Mouse (Mus musculus) right cerebral cortex, postnatal 36 days (tissue): Measurements from ENCODE around the gene Smo.

ENCODE experiments used
- DNase-seq, 2 experiments: peaks; one replicate each; pipeline ENCODE4 v3.0.0; 2022; ENCODE audit warnings: low spot score in 2 of 2, mixed read lengths in 1 of 2

Gene Smo

DNA sequence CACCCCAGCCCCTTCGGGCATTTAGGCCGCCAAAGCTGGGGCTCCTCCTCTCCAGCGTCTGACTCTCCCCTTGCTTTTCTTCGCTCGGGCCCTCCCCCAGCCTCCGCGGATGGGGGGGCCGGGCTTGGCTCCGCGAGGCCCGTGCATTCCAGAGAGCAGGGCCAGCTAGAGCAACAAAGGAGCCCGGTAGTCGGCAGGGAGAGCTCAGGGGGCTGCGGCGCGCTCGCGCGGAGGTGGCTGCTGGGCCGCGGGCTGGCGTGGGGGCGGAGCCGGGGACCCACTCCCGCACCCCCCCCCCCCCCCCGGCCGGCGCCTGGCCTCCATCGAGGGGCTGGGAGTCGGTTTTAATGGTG is at the start of gene Smo:
TSS of gene Smo (plus strand) at position 168 of the 353 bp plus-strand sequence.
- DNase-seq: no peak

DNA sequence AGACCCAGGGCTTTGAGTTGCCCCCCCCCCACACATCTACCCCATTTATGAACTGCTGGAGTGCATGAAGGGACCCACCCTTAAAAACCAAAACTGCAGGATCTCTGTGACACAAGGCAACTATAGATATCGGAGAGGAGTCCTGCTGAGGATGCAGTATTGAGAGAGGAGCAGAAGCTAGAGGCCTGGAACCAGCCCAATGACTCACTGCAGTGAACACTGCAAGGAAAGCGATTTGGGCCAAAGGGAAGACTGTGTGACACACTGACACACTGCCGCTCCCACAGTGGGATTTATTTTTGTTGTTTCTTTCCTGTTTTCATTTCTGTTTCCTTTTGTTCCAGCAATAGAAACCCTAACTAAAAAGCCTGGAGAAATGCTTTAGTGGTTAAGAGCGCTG is 49.4 kb upstream of the Smo start:
- no peak for DNase-seq

DNA sequence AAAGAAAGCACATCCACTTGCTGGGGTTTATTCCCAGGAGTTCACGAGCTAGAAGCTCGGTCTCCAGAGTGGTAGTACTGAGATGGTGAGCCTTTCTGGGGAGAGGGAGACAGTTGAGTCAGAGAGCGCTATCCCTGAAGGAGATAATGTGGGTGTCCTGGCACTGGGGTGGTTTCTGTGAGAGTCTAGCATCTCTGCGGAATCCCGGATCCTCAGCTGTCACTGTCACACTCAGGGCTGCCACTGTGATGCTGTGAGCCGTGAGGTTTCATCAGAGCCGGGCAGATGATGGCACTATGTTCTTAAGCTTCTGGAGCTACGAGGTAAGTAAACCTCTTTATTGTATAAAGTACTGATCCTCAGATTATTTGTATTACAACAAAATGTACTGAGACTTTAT is 45.8 kb upstream of the Smo start:
- DNase-seq: no peak

DNA sequence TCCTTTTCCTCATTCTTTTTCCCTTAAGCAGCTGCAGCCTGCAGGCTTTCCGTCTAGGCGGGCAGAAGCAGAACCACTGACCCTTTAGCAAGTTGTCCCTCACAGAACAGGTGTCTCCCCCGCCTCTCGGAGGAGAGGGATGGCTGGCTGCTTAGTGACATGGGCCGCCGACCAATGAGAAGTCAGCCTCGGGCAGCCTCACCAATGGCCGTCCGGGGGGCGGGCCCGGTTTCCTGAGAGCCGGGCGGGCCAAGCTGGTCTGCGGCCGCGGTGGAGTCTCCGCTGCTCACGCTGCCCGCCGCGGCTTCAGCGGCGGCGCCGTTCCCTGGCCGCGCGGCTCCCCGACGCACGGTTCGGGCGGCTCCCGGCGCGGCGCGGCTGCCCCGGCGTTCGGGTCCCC is 41.4 kb upstream of the Smo start, which contains the start of gene Tspan33:
TSS of gene Tspan33 (plus strand) at position 270 of the 400 bp plus-strand sequence.
- peak; percentile 91 to 94 for DNase-seq

DNA sequence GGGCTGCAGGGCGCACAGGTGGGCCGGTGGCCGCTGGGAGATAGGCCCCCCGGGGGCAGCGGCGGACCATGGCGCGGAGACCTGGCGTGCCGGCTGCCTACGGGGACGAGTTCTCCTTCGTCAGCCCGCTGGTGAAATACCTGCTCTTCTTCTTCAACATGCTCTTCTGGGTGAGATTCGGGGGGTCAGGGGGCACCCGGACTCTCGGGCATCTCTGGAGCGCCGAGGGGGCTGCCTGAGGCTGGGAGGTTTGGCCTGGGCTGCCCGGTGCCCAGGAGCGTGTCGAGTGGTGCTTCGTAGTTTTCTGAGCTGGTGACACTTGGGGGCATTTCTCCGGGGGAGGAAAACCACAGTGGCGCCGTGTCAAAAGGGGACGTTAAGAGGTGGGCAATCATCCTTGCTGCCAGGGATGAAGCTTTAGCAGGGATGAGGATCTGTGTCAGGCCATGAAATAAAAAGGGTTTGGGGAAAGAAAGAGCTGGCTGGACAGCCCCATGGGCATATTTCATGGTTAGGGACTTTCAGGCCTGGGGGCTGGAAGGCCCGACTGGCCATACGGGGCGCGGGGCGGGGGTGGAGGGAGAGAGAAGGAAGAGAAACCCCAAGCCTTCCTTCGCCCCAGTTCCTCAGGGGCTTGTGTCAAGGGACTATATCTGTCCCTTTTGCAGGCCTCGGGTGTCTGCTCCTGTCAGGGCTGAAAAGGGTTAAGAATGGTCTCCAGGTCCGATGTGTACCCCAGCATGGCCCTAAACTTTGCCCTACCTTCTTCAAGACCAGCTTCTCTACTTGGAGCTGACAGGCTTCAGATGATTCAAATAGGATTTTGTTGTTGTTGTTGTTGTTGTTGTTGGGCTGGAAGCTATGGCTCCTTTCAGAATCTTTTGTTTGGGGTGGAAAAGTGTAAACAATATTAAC is 40.7 kb upstream of the Smo start:
- DNase-seq: no peak

DNA sequence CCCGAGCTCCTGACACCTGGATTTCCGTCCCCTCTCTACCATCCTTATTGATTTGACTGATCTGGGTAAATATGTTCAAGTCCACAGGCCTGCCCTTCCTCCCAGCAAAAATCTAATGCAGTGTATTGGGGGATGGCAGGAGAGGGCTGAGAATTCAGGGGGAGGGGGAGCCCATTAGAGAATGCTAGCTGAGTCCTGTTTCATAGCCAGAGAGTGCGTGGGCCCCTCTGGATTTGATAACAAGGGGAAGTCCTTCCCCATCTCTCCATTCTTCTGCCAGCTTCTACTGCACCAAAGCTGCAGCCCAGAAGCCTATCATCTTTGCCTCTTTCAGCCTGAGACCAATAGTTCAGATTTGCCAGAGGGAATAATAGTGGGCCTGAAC is 40.0 kb upstream of the Smo start:
- DNase-seq: no peak

DNA sequence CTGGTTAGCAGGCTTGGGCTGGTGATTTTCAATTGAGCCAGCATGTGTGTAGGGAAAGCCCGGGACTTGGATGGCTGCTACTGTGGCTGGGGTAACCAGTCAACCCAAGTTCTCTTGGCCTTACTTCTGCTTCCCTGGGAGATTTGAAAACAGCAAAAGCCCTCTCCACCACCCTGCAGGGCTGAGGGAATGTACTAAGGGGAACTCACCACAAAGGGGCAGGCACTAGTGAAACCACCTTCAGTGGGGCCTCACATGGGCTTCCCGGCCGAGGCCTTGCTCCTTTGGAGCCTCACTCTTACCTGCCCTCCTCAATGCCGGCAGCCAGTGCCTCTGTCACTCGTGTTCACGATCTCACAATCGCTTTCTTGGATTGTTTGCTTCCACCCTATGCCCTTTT is 39.3 kb upstream of the Smo start:
- DNase-seq: no peak

DNA sequence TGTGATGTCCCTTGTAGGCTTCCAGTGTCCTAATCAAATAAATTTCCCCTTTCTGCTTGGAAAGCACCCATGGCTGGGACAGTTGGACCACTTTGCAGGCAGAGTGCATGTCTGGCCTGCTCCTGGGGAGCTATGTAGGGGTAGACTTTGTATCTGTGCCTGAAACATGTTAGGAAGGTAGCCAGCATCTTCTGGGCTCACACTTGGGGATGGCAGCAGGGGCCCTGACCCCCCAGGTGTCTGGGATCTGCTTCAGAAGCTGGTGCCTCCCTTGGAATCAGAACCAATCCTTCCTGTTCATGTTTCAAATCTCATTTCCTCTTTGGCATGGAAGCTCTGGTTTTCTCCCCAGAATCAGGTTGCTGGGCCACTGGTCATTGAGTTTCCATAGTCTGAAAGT is 38.2 kb upstream of the Smo start:
- no peak for DNase-seq

DNA sequence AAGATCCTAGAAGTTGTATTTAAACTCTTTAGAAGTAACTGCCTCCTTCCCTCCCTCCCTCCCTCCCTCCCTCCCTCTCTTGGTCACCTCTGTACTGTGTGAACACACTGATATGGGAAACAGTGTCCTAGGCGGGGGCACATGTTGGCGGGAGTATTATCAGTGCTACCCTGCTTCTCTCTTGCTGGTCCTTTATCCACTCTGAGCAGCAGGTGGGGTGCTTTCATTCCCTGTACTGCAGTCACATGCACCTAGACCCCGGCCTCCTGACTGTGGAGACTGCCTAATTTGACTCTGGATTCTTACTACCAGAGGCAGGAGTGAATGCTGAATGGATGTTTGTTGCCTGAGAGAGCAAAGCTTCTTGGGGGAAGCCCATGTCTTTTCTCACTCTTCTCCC is 37.8 kb upstream of the Smo start:
- no peak for DNase-seq

DNA sequence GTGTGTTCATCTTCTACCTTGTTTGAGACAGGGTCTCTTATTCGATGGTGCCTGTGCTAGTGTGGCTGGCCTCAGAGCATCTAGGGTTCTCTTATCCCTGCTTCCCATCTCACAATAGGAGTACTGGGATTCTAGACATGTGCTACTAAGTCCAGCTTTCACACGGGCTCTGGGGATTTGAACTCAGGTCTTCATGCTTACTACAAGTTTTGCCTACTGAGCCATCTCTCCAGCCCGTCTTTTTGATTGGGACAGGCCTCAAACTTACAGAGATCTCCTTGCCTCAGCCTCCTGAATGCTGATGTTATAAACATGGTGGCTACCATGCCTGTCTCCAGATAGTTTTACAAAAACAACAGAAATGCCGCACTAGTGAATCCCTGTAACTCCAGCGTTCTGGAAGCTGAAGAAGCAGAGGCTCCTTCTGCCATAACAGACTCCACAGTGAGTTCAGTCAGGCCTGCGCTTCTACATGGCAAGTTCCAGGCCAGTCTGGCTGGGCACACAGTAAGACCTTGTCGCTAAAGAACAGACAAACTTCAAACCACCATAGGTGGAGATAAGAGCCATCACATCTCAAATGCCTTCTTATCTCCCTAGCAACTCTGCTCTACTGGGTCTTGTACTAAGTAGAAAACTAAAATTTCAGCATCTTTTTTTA is 36.1 kb upstream of the Smo start:
- no peak for DNase-seq

DNA sequence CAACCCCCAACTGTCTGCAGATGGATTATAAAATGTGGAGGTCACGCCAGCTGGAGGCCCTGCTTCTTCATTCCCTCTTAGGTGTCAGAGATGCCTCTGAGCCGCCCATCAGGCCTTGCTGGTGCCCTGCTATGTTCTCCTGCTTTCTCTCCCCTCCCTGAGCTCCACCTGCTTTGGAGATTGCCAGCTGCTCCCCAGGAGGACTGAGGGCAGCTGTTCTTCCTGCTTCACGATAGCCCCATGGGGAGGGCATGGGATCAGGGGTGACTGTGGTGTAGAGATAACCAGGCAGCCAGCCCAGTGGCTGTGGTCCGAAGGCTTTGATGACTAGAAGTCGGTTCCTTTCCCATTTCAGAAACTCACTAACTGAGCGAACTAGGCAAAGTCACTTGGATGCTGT is 34.3 kb upstream of the Smo start:
- DNase-seq: no peak

DNA sequence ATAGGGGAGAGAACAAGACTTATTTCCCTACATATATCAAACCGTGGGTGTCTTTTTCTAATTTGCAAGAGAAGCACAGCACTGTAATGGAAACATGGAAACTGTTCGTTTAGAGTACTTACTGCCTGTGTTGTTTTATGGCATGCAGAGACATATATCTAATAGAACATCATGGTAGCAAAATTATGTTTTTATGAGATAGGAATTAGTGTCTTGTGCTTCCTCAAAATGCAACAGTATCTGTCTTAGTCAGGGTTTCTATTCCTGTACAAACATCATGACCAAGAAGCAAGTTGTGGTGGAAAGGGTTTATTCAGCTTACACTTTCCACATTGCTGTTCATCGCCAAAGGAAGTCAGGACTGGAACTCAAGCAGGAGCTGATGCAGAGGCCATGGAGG is 33.2 kb upstream of the Smo start:
- no peak for DNase-seq

DNA sequence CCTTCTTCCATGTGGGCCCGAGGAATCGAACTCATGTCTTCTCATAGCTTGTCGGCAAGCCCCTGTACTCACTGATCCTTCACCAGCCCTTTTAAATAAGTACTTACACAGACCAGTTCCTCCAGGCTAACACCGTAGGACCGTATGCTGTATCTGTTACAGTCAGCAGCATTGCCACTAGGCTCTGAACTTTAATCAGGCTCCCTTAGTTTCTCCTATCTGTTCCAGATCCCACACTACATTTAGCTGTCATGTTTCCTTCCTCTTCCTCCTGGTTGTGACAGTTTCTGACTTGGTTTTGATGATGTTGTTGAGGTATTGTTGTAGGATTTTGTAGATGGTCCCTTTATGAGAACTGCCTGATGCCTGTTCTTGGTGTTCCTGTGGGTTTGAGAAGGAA is 31.2 kb upstream of the Smo start:
- no peak for DNase-seq

DNA sequence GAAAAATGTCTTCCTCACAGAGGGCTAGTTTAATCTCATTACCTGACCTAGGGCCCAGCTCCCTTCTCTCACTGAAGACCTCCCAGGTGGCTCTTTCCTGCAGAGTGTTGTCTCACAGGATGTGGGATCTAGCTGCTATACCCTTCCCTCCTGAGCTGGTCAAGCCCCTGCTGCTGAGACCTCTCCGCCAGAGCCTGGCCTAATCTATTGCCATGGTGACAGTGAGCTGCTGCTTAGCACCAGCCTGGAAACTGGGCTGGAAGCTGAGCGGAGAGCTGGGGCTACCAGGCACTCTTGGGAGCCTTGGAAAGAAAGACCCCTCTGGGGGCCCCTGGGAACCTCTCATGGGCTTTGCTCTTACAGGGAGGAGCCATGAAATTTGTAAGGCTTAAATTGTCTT is 27.4 kb upstream of the Smo start:
- DNase-seq: no peak

DNA sequence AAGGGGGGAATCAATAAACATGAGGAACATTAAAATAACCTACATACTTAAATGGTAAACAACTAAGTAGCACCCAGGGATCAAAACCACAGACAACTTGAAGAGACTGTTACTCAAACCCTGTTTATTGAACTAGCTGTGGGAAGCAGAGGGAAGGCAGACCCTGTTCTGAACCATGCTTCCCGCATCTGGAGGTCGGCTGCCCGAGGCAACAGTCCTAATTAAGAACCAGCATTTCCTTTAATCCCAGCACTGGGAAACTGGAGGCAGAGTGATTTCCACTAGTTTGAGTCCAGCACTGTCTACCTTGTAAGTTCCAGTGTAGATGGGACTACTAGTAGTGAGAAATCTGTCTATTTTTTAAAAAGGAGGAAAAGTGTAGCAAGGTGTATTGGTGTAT is 24.0 kb upstream of the Smo start:
- no peak for DNase-seq

DNA sequence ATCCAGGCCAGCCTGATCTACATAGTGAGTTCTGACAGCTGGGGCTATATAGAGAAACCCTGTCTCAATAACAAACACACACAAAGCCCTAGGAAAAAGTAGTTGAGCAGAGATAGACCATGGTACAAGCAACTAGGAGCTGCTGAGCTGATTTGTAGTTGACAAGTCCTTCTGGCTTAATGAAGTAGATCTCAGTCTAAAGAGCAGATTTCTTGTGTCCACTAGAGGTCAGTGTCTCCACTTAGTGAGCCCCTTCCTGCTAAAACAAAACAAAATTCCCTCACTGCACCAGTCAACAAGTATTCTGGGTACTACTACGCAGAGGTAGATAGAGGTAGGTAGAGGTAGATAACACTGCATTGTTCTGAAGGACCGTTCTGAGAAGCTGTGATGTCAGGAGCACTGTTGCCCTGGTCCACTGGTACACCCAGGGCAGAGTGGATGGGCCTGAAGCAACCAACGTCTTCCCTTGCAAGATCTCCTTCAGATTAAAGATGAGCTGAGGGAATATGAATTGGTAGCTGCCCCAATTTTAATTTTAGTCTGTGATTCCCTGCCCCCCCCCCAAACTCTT is 23.2 kb upstream of the Smo start:
- DNase-seq: no peak

DNA sequence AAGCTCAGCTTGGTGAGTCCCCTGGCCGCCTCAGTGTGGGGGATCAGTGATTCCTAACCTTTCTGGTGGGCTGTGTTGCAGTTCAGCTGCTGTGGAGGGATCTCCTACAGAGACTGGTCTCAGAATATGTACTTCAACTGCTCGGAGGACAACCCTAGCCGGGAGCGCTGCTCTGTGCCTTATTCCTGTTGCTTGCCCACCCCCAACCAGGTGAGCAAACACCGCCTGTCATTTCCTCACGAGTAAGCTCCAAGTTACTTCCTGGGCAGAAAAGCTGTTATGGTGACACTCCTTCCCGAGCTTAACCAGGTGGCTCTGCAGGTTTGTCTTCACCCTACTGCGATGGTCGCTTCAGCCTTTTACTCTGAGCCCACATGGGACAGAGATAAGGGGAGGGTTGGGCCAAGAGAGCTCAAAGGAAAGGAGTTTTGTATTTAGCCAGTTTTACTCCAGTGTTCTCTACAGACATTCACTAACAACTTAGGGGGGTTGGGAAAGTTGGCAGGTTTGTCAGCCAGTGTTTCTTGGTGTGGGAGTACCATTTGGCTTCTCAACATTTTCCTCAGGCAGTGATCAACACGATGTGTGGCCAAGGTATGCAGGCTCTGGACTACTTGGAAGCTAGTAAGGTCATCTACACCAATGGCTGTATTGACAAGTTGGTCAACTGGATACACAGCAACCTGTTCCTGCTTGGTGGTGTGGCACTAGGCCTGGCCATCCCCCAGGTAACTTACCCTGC is 18.5 kb upstream of the Smo start:
- no peak for DNase-seq

DNA sequence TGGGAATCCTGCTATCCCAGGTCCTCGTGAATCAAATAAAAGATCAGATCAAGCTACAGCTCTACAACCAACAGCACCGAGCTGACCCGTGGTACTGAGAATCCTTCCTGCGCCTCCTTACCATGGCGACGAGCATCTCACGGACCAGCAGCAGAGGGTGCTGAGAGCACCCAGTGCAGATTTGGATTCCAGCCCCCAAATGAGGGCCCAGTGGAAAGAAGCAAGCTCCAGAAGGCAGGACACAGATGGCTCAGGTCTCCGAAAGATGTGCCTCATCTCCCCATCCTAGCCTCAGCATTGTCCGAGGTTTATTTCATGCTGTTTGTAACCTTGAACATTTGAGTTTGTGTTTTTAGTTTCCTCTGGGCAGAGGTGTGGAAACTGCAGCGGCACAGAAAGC is 17.8 kb upstream of the Smo start:
- DNase-seq: no peak

DNA sequence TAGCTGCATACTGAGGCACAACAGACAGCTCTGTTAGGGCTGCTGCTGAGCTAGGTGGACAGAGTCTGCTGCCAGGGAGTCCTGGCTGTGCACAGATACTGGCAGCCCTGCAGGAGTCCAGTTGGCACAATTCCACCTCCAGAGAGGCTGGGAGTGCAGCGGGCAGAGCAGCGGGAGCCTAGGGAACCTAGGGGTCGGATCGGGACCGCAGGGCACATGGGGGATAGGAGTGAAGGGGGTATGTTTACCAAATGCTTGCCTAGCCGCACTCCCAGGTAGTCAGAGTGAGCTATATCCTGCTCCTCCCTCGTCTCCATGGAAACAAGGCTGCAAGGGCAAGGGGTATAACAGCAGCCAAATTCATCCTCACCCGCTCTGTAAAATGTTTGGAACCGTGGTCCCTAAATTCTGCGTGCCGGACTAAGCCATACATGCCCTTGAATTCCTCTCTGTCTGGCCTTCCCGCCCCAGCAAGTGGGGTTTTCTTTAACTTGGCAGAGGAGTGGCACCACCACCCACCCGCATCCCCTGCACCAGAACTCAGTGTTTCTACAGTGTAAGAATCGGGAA is 17.3 kb upstream of the Smo start:
- no peak for DNase-seq

DNA sequence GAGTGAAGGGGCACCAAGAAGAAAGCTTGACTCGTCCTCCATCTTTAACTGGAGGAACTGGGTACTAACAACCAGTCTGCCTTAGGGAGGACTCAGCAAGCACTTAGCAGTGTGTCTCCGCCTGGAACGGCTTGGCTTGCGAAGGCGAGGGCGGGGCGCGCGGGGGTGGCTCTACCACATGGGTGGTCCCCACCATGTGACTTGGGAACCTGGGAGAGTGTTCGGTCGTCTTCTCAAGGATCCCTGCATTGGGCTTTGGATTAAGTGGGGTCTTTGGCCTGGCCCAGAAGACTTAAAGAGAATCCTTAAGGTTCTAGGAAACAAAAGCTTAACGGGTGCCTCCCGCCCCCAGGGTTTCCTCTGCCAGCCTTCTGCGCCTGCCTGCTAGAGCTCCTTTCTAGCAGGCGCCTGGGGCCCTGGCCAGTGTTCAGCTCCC is 16.4 kb upstream of the Smo start:
- peak; percentile 75 for DNase-seq

DNA sequence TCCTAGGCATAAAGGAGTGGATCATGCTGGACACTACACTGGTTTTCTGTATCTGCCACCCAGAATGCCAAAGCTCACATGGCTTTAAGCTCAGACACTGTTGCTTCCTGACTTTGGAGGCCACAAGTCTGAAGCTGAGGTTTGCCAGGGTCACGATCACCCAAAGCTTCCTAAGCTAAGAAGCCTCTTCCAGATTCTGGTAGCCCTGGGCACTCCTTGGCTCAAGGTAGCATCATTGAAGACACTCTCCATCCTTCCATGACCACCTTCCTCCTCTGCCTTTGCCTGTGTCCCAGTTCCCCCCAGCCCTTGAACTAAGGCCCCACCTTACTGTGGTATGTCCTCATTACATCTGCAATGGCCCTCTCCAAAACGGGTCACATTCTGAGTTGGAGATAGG is 13.4 kb upstream of the Smo start:
- DNase-seq: no peak
